Mouse (Mus musculus): ENCODE measurements around the gene Zbtb48.

The Zbtb48 gene

GRCm38 (mm10) chr4:152029997-152030396 is 2.5 kb upstream of the Zbtb48 start:
- in situ Hi-C loops (cut with MboI, MseI), result no loop called here

GRCm38 (mm10) chr4:152029087-152029486 is 1.6 kb upstream of the Zbtb48 start:
- in situ Hi-C loops (cut with MboI, MseI), result no loop called here

- in situ Hi-C loops (cut with MboI, MseI), result no loop called here
Observed at GRCm38 (mm10) chr4:152028456-152028855, 985 bp upstream of the Zbtb48 start.

- in situ Hi-C loops (cut with MboI, MseI), result no loop called here
Observed at GRCm38 (mm10) chr4:152026751-152027508, 541 bp downstream of the Zbtb48 start.

- in situ Hi-C loops (cut with MboI, MseI), result no loop called here
Observed at GRCm38 (mm10) chr4:152024525-152024924, 2.9 kb downstream of the Zbtb48 start.

GRCm38 (mm10) chr4:152022506-152022905 is 5.0 kb downstream of the Zbtb48 start:
- in situ Hi-C loops (cut with MboI, MseI), result no loop called here

DNA sequence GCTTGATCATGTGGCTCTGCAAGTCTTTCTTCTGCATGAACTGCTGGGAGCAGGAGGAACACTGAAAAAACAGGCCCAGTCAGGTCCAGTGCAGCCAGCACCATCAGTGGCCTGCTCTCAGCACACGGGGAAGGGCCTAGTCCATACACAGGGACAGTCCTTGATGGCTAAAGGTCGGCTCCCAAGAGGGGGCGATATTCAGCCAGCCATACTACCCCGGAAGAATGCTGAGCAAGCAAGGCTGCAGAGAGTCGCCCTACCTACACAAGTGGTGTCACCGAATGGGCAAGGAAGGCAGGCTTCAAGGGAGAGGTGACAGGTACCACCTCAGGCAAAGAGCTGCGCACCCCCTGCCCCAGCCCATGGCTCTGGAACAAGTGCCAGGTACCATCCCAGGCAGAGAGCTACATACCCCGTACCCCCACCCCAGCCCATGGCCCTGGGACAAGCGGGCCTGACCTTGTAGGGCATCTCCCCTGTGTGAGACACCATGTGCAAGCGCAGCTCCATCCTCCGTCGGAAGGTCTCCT is 5.8 kb downstream of the Zbtb48 start:
- in situ Hi-C loops (cut with MboI, MseI), result no loop called here

DNA sequence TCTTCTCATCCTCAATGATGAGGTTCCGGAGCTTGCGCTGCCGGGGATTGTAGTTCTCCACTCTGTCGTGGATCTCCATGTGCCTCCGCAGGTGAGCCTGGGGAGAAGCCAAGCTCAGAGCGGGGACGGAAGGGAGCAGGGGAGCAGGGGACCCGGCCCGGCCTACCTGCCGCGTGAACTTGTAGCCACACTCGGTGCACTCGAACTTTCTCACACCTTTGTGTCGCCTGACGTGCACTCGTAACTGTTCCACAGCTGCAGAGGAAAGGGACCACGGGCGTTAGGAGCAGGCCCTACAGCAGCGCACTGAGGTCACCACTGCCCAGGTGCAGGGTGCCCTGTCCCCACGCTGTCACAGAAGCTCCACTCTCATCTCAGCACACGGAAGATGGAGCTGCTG is 7.4 kb downstream of the Zbtb48 start:
- in situ Hi-C loops (cut with MboI, MseI), result no loop called here

DNA sequence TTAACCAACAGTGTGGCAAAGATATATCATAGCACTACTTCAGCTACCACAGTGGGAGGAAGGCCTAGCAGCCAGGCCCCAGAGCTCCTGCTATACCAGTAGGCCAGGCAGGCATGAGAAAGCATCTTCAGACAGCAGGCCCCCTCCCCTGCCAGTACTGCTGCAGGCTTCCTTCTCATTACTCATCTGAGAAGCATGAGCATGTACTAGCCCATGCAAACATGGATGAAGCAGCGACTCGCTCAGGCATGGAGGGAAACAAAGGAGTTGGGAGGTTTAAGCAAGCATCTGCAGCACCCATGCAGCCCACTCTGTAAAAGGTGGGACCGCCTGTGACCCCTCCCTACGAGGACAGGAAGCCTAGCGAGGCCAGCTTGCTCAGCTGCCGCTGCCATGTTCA is 8.4 kb downstream of the Zbtb48 start:
- in situ Hi-C loops (cut with MboI, MseI), result no loop called here

DNA sequence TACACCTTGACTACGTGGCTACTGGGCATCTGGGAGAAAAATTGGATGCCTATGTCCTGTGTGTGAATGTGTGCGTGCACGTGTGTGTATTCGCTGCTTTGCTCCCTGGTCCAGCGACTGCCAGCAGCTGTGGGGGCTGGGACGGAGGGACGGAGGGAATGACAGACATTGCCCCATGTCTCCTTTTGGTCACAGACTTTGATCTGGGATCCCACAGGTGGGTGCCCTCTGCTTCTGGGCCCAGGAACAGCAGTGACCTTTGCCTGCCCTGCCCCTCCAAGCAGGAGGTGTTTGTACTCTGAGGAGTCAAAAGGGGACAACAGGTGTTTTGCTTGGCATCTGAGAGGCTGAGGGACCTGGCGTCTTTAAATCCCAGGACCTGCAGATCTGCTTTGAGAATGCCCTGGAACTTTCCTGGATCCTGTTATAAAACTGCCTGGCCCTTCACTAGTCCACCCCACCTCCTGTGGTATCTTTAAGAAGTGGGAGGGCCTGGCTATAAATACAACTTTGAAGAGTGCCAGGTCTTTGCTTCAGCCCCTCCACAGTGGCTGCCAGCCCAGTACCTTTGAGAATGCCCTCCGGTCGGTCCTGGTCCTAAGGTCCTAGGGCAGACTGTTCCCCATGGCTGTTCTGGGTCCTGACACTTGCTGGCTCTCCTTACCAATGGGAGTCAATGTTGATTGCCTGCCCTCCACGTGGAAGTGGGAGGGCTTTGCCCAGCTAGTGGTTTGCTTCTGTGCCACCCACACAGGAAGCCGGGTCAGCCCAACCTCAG is 14.2 kb downstream of the Zbtb48 start:
- in situ Hi-C loops (cut with MboI, MseI), result no loop called here

GRCm38 (mm10) chr4:152012109-152012508 is 15.4 kb downstream of the Zbtb48 start:
- in situ Hi-C loops (cut with MboI, MseI), result no loop called here

- in situ Hi-C loops (cut with MboI, MseI), result no loop called here
Observed at GRCm38 (mm10) chr4:152011171-152011760, 16.2 kb downstream of the Zbtb48 start.

DNA sequence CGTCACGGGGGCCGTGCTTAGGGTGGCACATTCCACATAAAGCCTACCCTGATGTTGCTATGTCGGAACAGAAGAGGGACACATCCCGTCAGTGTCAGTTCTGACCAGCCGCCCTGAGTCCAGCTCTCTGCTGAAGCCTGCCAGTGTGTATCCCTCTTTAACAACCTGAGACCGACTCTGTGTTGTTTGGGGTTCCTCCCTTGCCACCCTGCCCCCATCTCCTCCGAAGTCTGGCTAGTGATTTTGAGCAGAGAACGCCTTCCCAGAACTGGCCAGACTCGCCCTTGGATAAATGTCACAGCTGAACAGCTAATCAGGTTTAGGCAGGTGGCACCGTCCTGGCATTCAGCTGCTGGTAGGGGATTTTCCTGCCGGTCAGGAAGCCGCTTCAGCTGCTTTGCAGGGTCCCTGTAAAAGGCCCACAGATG is 16.8 kb downstream of the Zbtb48 start:
- in situ Hi-C loops (cut with MboI, MseI), result no loop called here

DNA sequence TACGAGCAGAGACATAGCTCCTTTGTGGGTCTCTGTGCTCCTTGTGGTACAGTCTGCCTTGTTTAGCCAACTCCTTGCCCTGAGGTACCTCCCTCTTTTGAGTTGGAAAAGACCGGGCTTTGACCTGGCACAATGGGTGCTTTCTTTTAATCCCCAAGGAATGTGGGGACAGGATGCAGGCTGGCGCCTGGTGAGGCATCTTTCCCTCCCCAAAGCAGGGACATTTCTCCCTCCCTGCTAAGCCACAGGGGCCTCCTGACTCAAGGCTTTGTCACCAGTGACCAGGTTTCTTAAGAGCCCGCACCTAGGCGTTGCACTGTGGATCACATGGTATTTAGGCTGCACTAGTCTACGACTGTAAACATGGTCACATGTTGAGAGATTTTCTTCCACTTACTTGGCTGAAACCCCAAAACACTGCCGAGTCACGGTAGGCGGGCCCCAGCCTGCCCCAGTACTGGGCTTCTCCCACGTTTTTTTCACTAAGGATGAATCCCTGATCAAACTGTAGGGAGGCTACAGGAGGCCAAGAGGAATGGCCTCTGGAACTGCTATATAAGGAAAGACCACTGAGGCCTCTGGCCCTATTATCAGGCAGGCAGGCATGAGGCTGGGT is 17.3 kb downstream of the Zbtb48 start:
- in situ Hi-C loops (cut with MboI, MseI), result no loop called here

DNA sequence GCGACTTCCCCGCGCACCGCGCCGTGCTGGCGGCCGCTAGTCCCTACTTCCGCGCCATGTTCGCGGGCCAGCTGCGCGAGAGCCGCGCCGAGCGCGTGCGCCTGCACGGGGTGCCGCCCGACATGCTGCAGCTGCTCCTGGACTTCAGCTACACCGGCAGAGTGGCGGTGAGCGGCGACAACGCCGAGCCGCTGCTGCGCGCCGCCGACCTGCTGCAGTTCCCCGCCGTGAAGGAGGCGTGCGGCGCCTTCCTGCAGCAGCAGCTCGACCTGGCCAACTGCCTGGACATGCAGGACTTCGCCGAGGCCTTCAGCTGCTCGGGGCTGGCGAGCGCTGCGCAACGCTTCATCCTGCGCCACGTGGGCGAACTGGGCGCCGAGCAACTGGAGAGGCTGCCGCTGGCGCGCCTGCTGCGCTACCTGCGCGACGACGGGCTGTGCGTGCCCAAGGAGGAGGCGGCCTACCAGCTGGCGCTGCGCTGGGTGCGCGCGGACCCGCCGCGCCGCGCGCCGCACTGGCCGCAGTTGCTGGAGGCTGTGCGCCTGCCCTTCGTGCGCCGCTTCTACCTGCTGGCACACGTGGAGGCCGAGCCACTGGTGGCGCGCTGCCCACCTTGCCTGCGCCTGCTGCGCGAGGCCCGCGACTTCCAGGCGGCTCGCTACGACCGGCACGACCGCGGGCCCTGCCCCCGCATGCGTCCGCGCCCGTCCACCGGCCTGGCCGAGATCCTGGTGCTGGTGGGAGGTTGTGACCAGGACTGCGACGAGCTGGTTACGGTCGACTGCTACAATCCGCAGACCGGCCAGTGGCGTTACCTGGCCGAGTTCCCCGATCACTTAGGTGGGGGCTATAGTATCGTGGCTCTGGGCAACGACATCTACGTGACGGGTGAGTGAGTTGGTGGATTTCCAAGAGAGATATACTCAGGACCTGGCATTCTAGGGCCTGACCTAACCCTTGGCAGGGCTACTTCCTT is 18.1 kb downstream of the Zbtb48 start:
- in situ Hi-C loops (cut with MboI, MseI), result no loop called here

GRCm38 (mm10) chr4:152008622-152009075 is 18.8 kb downstream of the Zbtb48 start, which contains the start of gene Klhl21:
Gene Klhl21 (plus strand): TSS chr4:152008803.
- in situ Hi-C loops (cut with MboI, MseI), result no loop called here

DNA sequence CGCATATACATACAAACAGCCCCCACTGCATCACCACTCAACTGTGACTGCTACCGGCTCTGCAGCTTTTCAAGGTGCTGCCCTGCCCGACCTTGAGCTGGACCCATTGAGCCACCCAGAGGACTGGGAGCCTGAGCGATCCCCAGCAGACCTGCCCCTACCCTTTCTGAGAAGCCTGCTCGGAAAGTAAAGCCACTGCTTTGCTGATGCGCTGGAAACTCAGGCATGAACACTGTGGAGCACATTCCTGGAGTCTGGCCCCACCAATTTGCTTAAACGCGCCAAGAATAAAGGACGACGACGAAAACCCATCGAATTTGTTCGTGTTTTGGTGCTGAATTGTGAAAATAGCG is 19.3 kb downstream of the Zbtb48 start:
- in situ Hi-C loops (cut with MboI, MseI), result no loop called here

- in situ Hi-C loops (cut with MboI, MseI), result no loop called here
Observed at GRCm38 (mm10) chr4:152007481-152008147, 19.9 kb downstream of the Zbtb48 start.

DNA sequence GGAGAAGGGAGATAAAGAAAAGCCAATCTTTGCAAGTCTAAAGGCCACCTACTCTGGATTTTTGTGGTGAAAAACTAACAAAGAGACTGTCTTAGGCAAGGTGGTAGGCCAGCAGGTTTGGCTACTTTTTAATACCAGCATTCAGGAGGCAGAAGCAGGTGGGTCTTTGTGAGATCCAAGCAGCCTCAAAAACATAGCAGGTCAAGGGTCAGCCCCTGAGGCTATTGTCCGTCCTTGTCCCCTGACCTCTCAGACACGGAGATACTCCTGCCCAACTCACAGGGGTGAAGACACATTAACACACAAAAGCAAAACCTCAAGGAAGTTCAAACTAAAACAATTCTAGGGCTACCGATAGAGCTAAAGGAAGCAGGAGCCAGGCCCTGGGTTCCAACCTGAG is 20.7 kb downstream of the Zbtb48 start:
- in situ Hi-C loops (cut with MboI, MseI), result no loop called here

- in situ Hi-C loops (cut with MboI, MseI), result no loop called here
Observed at GRCm38 (mm10) chr4:152006137-152006536, 21.3 kb downstream of the Zbtb48 start.
